Mouse (Mus musculus) left cerebral cortex, adult 2 months (tissue): ENCODE data around the gene Slit2. TPM values are rescaled to one million over a fixed set of nuclear protein-coding genes. Genes with fewer than 3 reads are reported as not detected.

ENCODE experiments used
- DNase-seq, 2 experiments: peaks; one replicate each; pipeline ENCODE4 v3.0.0; 2021 to 2022; ENCODE audit warnings: low spot score in 2 of 2, mixed read lengths in 1 of 2; ENCODE audit errors: extremely low spot score in 1 of 2
- H3K27ac ChIP-seq: fragments of 200-600 bp; 2 replicates; pipeline ENCODE4 v1.8.1; 2022
- H3K4me3 ChIP-seq: fragments of 200-600 bp; 2 replicates; pipeline ENCODE4 v1.8.1; 2022
- CTCF ChIP-seq: fragments of 200-600 bp; IDR thresholded peaks from 2 replicates; pipeline ENCODE4 v1.8.1; 2022; ENCODE audit warnings: antibody characterized with exemption, mild to moderate bottlenecking, moderate library complexity
- intact Hi-C: fragments of 180-260 bp; cut with DNase I; formaldehyde crosslinking; loops from one replicate; pipeline ENCODE4 v1.15.1; 2025
- long read RNA-seq, 2 experiments: library from polyadenylated mRNA; stranded (forward); transcript quantifications; one replicate each; pipeline ENCODE4 v2.0.0; 2021; ENCODE audit warnings: borderline mapping rate in 2 of 2
- total RNA-seq, 2 experiments: library from RNA; stranded (reverse); gene quantifications; 2 replicates each; pipeline ENCODE4 v1.2.3; 2021

Gene Slit2
- total RNA-seq = 10 to 100 TPM; 39.4 to 41.2 TPM
- long read RNA-seq, experiment 1, full-length matches to known transcripts = 3 of 6 reads
- long read RNA-seq, experiment 1, partial matches to known transcripts = 2 of 6 reads
- long read RNA-seq, experiment 1, other reads (novel, unspliced or antisense) = 1 of 6 reads
- long read RNA-seq, experiment 2, partial matches to known transcripts = 1 of 2 reads
- long read RNA-seq, experiment 2, other reads (novel, unspliced or antisense) = 0 of 2 reads

- H3K27ac ChIP-seq = peak within 1 kb of the TSS; percentile 77
- H3K4me3 ChIP-seq = peak within 1 kb of the TSS; percentile 70
- DNase-seq = peak; percentile 66 to 71
- intact Hi-C loops = loop anchor here (2.0 to 10.0 kb wide), 6 partner anchors 154 to 1538 kb away; no protein-coding TSS in a partner anchor
- TF ChIP-seq CTCF = no peak; the same call in 1 of the 2 replicates
These were observed at the start of gene Slit2 for GRCm38 (mm10) chr5:47982941-47983701. Slit2 (plus strand) TSS chr5:47983138.

DNA sequence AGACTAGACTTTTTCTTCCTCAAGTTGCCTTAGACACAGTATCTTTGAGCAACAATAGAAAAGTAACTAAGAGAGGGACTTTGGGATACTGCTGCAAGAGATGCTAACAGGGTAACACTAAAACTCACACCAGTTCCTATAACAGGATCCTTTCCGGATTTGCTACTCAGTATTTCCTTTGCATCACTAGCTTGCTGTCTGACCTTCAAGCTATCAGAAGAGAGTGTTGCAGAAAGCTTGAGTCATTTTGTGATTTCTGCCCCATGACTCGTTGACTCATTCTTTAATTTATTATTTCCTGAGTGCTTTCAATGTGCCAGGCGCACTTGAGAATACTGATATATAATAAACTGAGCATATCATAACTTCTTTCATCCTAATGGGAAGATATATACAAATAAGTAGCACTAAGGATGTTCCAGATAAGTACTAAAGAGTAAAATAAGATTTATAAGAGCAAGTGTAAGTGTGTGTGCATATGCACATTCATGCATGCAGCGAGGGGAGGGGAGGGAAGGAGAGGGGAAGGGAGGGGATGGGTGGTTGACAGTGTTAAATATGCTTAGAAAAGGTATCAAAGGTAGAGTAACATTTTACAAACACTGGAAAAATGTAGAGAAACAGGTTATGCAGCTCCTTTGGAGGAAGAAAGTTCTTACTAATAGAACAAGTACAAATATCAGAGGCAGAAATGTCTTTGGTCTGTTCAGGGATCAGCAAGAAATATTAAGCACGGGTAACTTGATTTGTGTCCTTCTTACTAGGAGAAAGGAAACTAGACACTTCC, 44.2 kb upstream of the Slit2 start:
- H3K4me3 ChIP-seq = no peak overlapping the region
- intact Hi-C loops = no loop called here
- no peak for TF ChIP-seq CTCF
- DNase-seq = no peak
- H3K27ac ChIP-seq = no peak overlapping the region

GRCm38 (mm10) chr5:47956451-47956850, 26.5 kb upstream of the Slit2 start:
- DNase-seq = no peak
- no peak for TF ChIP-seq CTCF
- no peak overlapping the region for H3K4me3 ChIP-seq
- no peak overlapping the region for H3K27ac ChIP-seq
- intact Hi-C loops = no loop called here

- TF ChIP-seq CTCF = no peak
- DNase-seq = no peak
- no peak overlapping the region for H3K27ac ChIP-seq
- H3K4me3 ChIP-seq = no peak overlapping the region
- intact Hi-C loops = loop anchor here (5.0 kb wide), 1 partner anchor 958 kb away; no protein-coding TSS in a partner anchor
These were observed 7.1 kb upstream of the Slit2 start for GRCm38 (mm10) chr5:47975795-47976194.

DNA sequence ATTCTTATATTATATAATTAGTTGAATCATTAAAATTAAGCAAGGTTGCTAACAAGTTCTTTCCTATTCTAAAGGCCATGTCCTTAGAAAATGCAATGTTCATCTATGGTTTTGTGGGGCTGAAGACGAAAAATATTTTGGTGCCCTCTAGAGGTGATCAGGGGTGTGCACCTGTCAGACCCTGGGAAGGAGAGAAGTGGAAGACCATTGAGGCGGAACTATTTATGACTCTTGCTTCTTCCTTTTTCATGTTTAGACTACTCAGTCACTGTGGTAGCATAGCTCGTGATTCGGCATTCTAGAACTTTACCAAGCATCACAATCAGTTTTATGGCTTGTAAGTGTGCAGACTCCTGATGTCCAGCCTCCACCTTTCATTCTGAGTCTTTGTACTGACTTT, 3.6 kb upstream of the Slit2 start:
- peak; percentile 69 for TF ChIP-seq CTCF
- intact Hi-C loops = loop anchor here (5.0 kb wide), 1 partner anchor 962 kb away; no protein-coding TSS in a partner anchor
- DNase-seq = peak; percentile 14 to 15
- Histone ChIP-seq H3K27ac (no peak overlapping the region), H3K4me3 (no peak overlapping the region)

DNA sequence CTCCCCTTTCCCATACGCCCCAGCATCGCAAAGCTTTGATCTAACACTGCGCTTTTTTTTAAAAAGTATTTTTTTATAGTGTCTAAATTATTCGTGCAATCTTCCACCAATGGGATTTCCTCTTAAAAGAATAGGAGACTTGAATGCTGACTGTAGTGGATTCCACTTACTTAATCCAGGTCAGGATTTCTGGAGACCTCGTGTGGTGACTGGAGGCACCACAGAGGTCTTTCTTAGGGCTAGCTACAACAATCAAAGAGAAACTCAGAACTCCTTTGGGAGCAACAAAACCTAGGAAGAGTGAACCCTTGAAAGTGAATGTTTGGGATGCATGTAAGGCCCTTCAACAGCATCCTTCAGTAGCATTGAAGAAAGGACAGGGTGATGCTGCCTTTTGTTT, 2.5 kb upstream of the Slit2 start:
- H3K27ac ChIP-seq = no peak overlapping the region
- DNase-seq = no peak
- H3K4me3 ChIP-seq = no peak overlapping the region
- peak; percentile 13 for TF ChIP-seq CTCF
- intact Hi-C loops = loop anchor here (5.0 to 10.0 kb wide), 5 partner anchors 157 to 1536 kb away; no protein-coding TSS in a partner anchor

GRCm38 (mm10) chr5:47981951-47982350, 987 bp upstream of the Slit2 start:
- DNase-seq = peak in 1 of 2 experiments; percentile 15
- no peak for TF ChIP-seq CTCF
- intact Hi-C loops = loop anchor here (2.0 to 10.0 kb wide), 6 partner anchors 155 to 1537 kb away; no protein-coding TSS in a partner anchor
- no peak overlapping the region for H3K27ac ChIP-seq
- H3K4me3 ChIP-seq = no peak overlapping the region

DNA sequence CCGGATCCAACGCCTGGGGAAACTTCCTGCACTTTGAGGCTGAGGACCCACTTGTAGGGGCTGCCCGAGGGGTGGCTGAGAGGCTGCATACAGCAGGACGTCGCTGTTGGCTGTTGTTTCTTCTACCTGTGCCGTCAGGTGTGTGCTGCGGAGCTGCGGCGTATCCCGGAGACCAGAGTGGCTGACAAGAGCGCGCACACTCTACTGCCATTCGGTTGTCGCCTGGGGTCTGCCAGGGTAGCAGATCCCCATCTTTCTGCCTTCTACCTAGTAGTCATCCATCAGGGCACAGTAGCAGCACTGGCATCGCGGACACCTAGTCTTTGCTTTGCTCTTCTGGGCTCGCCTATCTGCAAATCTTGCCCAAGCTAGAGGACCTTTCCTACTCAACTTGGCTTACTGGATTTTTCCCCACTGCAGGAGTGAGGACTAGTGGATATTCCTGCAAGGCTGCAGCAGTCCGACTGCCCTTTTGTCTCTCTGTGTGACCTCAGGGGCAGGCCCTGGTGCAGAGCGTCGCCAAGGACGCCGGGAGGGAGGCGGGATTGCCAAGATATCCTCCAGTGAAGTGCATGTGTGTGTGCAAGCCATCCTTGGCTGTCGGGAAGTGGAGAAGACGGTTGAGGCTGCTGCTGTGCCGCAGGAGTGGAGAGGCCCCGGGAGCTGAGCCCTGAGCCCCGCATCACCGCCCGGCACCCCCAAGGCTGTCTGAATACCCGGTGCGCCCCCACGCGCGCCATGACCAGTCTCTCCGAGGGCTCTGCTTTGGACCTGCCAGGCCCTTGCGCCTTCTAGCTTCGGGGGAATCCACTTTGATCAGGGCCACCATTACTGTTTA, 1.0 kb downstream of the Slit2 start:
- H3K27ac ChIP-seq = peak overlapping the region; percentile 77
- intact Hi-C loops = loop anchor here (2.0 to 10.0 kb wide), 6 partner anchors 153 to 1539 kb away; no protein-coding TSS in a partner anchor
- no peak for TF ChIP-seq CTCF
- peak overlapping the region; percentile 70 for H3K4me3 ChIP-seq
- DNase-seq = peak; percentile 26 to 29

GRCm38 (mm10) chr5:47984584-47985197, 1.8 kb downstream of the Slit2 start:
- intact Hi-C loops = loop anchor here (5.0 to 10.0 kb wide), 5 partner anchors 153 to 1540 kb away; no protein-coding TSS in a partner anchor

DNA sequence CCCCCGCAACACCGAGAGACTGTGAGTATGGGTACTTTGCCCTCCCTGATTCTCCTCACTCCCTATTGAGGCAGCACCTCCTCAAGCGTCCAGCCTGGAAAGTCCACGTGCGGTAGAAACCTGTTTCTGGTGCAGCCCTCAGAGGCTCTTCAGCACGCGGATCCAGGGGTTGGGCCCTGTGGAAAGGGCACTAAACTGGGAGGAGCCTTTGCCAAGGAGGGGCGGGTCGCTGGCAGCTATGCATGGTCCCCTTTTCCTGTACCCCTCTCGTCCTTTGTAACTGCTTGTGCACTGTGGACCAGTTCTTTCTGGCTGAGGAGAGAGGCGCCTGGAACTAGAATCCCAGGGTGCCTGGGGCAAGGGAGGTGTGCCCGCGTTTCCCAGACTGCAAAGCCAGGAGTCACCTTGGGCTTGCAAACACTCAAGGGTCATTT, 2.3 kb downstream of the Slit2 start:
- DNase-seq = peak in 1 of 2 experiments; percentile 29
- Histone ChIP-seq H3K4me3 (peak overlapping the region; percentile 70), H3K27ac (peak overlapping the region; percentile 59; the same call in 1 of the 2 replicates)
- no peak for TF ChIP-seq CTCF
- intact Hi-C loops = loop anchor here (10.0 kb wide), 1 partner anchor 1540 kb away; no protein-coding TSS in a partner anchor

More at GRCm38 (mm10) chr5:47984584-47985197, 1.8 kb downstream of the Slit2 start:
- TF ChIP-seq CTCF = no peak
- peak overlapping the region; percentile 70 for H3K4me3 ChIP-seq
- DNase-seq = peak; percentile 18 to 30
- H3K27ac ChIP-seq = peak overlapping the region; percentile 59
